Mouse (Mus musculus): ENCODE measurements at regions not wholly inside any gene's neighbourhood (a gene's known extent, or its start where the extent isn't known, plus 50 kb on each side); places are given as distances from the start of the nearest gene placed in this dataset.

DNA sequence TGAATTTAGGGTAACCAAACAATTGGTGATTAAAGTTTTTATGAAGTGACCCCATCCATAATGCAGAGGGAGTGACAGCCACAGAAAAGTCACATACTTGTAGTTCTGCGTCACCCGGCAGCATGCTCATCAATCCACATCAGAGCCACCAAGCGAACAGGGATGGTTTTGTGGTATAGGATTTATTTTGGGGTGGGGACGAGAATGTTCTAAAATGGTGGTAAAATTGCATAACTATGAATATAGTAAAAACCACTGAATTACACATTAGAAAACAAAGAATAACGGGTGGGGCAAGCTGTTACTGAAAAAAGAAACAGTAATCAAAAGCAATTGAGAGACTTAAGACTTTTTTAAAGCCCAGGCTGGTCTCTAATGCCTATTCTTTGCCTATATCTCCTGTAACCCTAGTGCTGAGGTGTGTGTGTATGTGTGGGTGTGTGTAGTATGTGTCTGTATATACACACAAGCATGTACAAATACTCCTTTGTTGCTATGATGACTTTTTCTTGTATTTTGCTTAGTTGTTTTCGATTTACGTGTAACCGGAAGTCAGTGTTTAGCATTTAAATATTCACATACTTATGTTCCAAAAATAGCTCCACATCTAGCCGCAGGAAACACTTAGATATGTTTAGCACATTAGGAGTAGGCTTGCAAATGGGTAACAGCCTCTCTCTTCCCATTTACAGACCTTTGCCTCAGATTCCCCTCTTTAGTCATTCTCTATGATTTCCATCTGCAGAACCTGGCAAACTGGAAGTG, 57.4 kb upstream of the Jak2 start:
- CTCF ChIA-PET = no interaction called here

- CTCF ChIA-PET = no interaction called here
Observed at GRCm38 (mm10) chr19:29196186-29196585, 55.4 kb upstream of the Jak2 start.

DNA sequence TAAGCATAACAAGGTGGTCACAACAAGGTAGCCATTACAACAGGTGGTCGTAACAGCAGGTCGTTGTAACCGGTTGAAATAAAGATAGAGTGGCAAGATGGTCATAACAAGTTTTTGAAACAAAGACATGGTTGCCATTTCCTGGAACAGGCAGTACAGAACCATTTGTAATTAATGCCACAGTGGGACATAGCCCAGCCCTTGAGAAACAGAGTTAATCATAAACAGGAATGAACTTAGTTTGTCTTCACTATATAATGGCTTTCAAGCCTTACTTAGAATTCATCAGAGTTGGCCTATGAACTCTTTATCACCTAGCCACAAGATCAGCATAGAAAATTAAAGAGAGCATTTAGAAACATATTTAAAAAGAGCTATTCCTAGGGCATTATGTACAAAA, 53.0 kb upstream of the Jak2 start:
- CTCF ChIA-PET = no interaction called here

DNA sequence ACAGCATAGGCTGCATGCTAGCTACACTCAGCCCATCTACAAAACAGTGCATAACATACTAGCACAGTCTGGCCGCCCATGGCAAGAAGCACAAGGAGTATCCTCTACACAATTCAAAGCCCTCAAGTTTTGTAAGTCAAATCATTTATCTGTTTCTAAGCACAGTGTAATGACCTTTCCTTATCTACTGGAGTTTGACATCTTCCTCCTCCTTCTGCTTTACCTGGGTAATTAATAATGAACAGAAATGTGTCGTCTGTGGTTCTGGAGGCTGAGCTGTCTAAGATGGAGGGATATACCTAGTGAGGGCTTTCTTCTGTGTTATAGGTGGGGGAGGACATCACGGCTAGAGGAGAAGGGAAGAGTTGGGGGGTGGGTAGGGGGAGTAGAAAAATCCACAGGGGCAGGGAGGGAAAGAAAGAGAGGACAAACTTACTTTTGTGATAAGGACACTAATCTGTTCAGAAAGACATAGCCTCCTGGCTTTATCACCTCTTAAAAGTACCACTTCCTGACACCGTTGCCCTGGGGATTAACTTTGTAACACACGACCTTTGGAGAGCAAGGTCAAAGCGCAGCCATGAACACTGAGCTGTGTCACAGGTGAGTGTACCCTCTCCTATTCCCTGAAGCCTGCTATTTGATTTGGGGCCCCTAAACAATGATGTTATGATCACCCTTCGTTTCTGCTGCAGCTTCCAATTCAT, 52.4 kb upstream of the Jak2 start:
- CTCF ChIA-PET = interaction anchor here (0.7 kb wide), 1 partner anchor 96 kb away, joined by 3 read pairs; no protein-coding TSS in a partner anchor

DNA sequence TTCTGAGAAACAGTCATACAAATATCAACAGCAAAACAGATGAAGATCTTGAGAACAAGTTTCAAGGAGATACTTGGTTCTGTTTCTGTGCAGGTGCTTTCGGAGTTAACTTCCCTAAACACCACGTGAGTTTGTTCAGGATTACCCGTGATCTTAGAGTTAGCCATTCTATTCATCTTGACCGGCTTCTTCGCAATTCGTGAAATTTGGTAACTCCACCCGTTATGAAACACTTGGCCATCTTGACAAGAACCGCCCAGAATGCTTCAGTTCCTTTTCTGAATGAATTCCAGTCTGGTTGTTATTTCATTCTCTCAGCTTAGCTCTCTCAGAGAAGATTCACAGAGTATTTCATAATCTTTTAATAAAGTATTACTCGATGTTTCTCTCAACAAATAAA, 50.0 kb upstream of the Jak2 start:
- CTCF ChIA-PET = no interaction called here

Data from spleen, embryonic (tissue).